28 mouse cellular contexts compared by ENCODE assay signal in the genomic region with DNA sequence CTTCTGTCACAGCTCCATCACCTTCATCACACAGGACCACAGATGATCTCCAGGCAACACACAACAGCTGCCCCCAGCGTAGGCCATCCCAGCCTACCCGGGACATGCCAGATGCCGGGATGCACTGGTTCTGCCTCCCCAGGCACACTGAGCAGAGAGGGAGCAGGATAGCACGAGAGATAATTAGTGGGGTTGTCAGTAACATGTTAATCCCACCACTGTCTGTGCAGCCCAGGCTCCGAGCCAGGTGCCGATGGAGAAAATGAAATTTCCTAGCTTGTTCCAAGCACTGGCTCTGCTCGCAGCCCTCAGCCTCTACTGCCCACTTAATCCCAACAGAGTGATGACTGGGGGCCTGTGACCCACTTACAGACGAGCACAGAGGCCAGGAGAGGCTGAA. TPM values are rescaled to one million over a fixed set of nuclear protein-coding genes. Genes with fewer than 3 reads are reported as not detected.
A peak's percentile ranks its signal among the peaks of the same experiment; 100 is the strongest.
DNase-seq lines count a peak whose midpoint lies in the region; ATAC-seq lines count a peak whose summit lies in the region.
"Had no signal": no experiment of that assay in that cellular context is flagged by ENCODE, and none has a peak within 500 bp of the region (broad histone marks: within the 10 kb centered on the region; RNA-seq: fewer than 3 reads in every experiment).

No protein-coding gene starts in this region.

- no peak for DNase-seq in forebrain, embryonic 11.5 days (ENCODE audit: low spot score)
- DNase-seq in MN1 (ENCODE audit: low spot score): peak; percentile 26
- no peak for DNase-seq in adrenal gland, postnatal 4 days (ENCODE audit: low spot score in 2 of 2)
- DNase-seq in right cerebral cortex, postnatal 36 days (ENCODE audit: low spot score in 2 of 2): no peak
- DNase-seq: adrenal gland, adult 2 months; cerebellum, adult 18-20 months; cerebellum, postnatal 36 days; embryo, embryonic 11 days; gastrocnemius, postnatal 25 days; heart, adult 18-20 months; heart, postnatal 10 days; kidney, postnatal 36 days; lung, embryonic 14.5 days; lung, postnatal 36 days; right cerebral cortex, adult 18-20 months; thymus, postnatal 36 days had no signal

- no peaks in the 10 kb centered on the region for H3K27me3 ChIP-seq in forebrain, embryonic 13.5 days
- H3K27me3 ChIP-seq in forebrain, embryonic 11.5 days (ENCODE audit: control insufficient read depth, insufficient read depth, low read length): no peaks in the 10 kb centered on the region
- H3K27me3 ChIP-seq in forebrain, embryonic 16.5 days (replicated peaks; ENCODE audit: control insufficient read depth, insufficient read depth, low read length): no peaks in the 10 kb centered on the region
- no peaks in the 10 kb centered on the region for H3K27me3 ChIP-seq in midbrain, embryonic 15.5 days (replicated peaks)
- H3K27me3 ChIP-seq: limb, embryonic 15.5 days; stomach, embryonic 15.5 days had no signal

- peak; percentile 38; the same call in 1 of the 2 replicates for ATAC-seq in forebrain, embryonic 13.5 days
- ATAC-seq in forebrain, embryonic 11.5 days (replicated peaks; ENCODE audit: low FRiP score): no peak
- peak; percentile 64 for ATAC-seq in forebrain, embryonic 16.5 days
- ATAC-seq in midbrain, embryonic 15.5 days (replicated peaks): peak; percentile 35; the same call in 1 of the 2 replicates
- ATAC-seq in activated CD4-positive, CD25-positive, alpha-beta regulatory T cell, adult 4 months: no peak
- ATAC-seq: CD4-positive, CD25-positive, alpha-beta regulatory T cell, adult 4 months; intestine, postnatal 0 days had no signal

- peaks cover 30% of the 10 kb centered on the region; the same call in 1 of the 2 replicates for H3K4me1 ChIP-seq in forebrain, embryonic 13.5 days
- H3K4me1 ChIP-seq in forebrain, embryonic 11.5 days (replicated peaks; ENCODE audit: control insufficient read depth, insufficient read depth, low read length): no peaks in the 10 kb centered on the region
- peaks cover 8% of the 10 kb centered on the region for H3K4me1 ChIP-seq in forebrain, embryonic 16.5 days (replicated peaks; ENCODE audit: control insufficient read depth, insufficient read depth, low read length)
- peaks cover 15% of the 10 kb centered on the region; the same call in 1 of the 2 replicates for H3K4me1 ChIP-seq in midbrain, embryonic 15.5 days
- H3K4me1 ChIP-seq: heart, embryonic 12.5 days; kidney, embryonic 15.5 days; limb, embryonic 15.5 days; stomach, embryonic 15.5 days had no signal

- H3K4me3 ChIP-seq in forebrain, embryonic 13.5 days: no peak overlapping the region
- no peak overlapping the region for H3K4me3 ChIP-seq in forebrain, embryonic 11.5 days (ENCODE audit: low read depth, low read length)
- H3K4me3 ChIP-seq in forebrain, embryonic 16.5 days (replicated peaks; ENCODE audit: low read length): no peak overlapping the region
- H3K4me3 ChIP-seq in midbrain, embryonic 15.5 days: no peak overlapping the region
- H3K4me3 ChIP-seq: embryonic facial prominence, embryonic 13.5 days; heart, embryonic 12.5 days; kidney, embryonic 15.5 days; limb, embryonic 15.5 days; stomach, embryonic 15.5 days had no signal

- H3K36me3 ChIP-seq in forebrain, embryonic 13.5 days (ENCODE audit: poor library complexity, severe bottlenecking): no peaks in the 10 kb centered on the region
- no peaks in the 10 kb centered on the region for H3K36me3 ChIP-seq in forebrain, embryonic 11.5 days (ENCODE audit: control insufficient read depth, insufficient read depth, low read length)
- no peaks in the 10 kb centered on the region for H3K36me3 ChIP-seq in forebrain, embryonic 16.5 days (ENCODE audit: control insufficient read depth, insufficient read depth)
- H3K36me3 ChIP-seq in midbrain, embryonic 15.5 days (replicated peaks): no peaks in the 10 kb centered on the region
- H3K36me3 ChIP-seq: embryonic facial prominence, embryonic 13.5 days; heart, embryonic 12.5 days; kidney, embryonic 15.5 days; limb, embryonic 15.5 days; stomach, embryonic 15.5 days had no signal

- H3K9me3 ChIP-seq in forebrain, embryonic 13.5 days (replicated peaks): no peaks in the 10 kb centered on the region
- H3K9me3 ChIP-seq in forebrain, embryonic 11.5 days (ENCODE audit: control insufficient read depth, low read length): no peaks in the 10 kb centered on the region
- H3K9me3 ChIP-seq in forebrain, embryonic 16.5 days (ENCODE audit: control insufficient read depth, low read length): no peaks in the 10 kb centered on the region
- H3K9me3 ChIP-seq in midbrain, embryonic 15.5 days: no peaks in the 10 kb centered on the region
- H3K9me3 ChIP-seq: embryonic facial prominence, embryonic 13.5 days; heart, embryonic 12.5 days; kidney, embryonic 15.5 days; limb, embryonic 15.5 days; stomach, embryonic 15.5 days had no signal

- no peak overlapping the region for H3K9ac ChIP-seq in forebrain, embryonic 13.5 days
- H3K9ac ChIP-seq in forebrain, embryonic 11.5 days (ENCODE audit: low read length): no peak overlapping the region
- H3K9ac ChIP-seq in forebrain, embryonic 16.5 days (replicated peaks; ENCODE audit: low read depth, low read length): 0 out of 2 replicates have a peak overlapping the region, but pooled peaks have one; percentile 5
- no peak overlapping the region for H3K9ac ChIP-seq in midbrain, embryonic 15.5 days
- H3K9ac ChIP-seq: embryonic facial prominence, embryonic 13.5 days; heart, embryonic 12.5 days; kidney, embryonic 15.5 days; limb, embryonic 15.5 days; liver, embryonic 14.5 days; lung, embryonic 14.5 days; stomach, embryonic 15.5 days had no signal

- 42% methylated on average over 8 of the region's 8 CpGs for WGBS in forebrain, embryonic 13.5 days
- WGBS in forebrain, embryonic 11.5 days: 66% methylated on average over 8 of the region's 8 CpGs
- 28% methylated on average over 8 of the region's 8 CpGs for WGBS in forebrain, embryonic 16.5 days
- WGBS in midbrain, embryonic 15.5 days: 36% methylated on average over 8 of the region's 8 CpGs

- no peak overlapping the region for H3K4me2 ChIP-seq in forebrain, embryonic 13.5 days
- H3K4me2 ChIP-seq in forebrain, embryonic 11.5 days (ENCODE audit: low read depth, low read length, severe bottlenecking): no peak overlapping the region
- H3K4me2 ChIP-seq in forebrain, embryonic 16.5 days (ENCODE audit: low read length): no peak overlapping the region
- no peak overlapping the region for H3K4me2 ChIP-seq in midbrain, embryonic 15.5 days
- H3K4me2 ChIP-seq: embryonic facial prominence, embryonic 13.5 days; heart, embryonic 12.5 days; kidney, embryonic 15.5 days; limb, embryonic 15.5 days; lung, embryonic 14.5 days; stomach, embryonic 15.5 days had no signal

- peak overlapping the region; percentile 68; the same call in 1 of the 2 replicates for H3K27ac ChIP-seq in forebrain, embryonic 13.5 days
- no peak overlapping the region for H3K27ac ChIP-seq in forebrain, embryonic 11.5 days (ENCODE audit: low read depth, low read length)
- no peak overlapping the region for H3K27ac ChIP-seq in forebrain, embryonic 16.5 days (ENCODE audit: low read length)
- H3K27ac ChIP-seq in midbrain, embryonic 15.5 days: no peak overlapping the region; the same call in 1 of the 2 replicates
- H3K27ac ChIP-seq: embryonic facial prominence, embryonic 13.5 days; kidney, embryonic 15.5 days; limb, embryonic 15.5 days; liver, embryonic 14.5 days; stomach, embryonic 15.5 days had no signal

RNA-seq across cellular contexts. Expression of gene Rtl6, which starts 39.1 kb away (rescaled TPM):
- polyA plus RNA-seq in forebrain, embryonic 13.5 days (2015; fragmentation: Nextera tagmentation; extraction: Ambion mirVana): 43.5 and 50.2 TPM in 2 replicates
- 30.0 and 30.9 TPM in 2 replicates for polyA plus RNA-seq in forebrain, embryonic 11.5 days (2014; fragmentation: Nextera tagmentation; extraction: Ambion mirVana)
- polyA plus RNA-seq in forebrain, embryonic 16.5 days (2015; fragmentation: Nextera tagmentation; extraction: Ambion mirVana): 72.1 and 74.8 TPM in 2 replicates
- 77.6 and 78.9 TPM in 2 replicates for polyA plus RNA-seq in midbrain, embryonic 15.5 days (2015; fragmentation: Nextera tagmentation; extraction: Ambion mirVana)
- total RNA-seq in adrenal gland, postnatal 4 days (2021): 10 to 100 TPM; 14.5 to 16.6 TPM
- polyA plus RNA-seq in activated CD4-positive, CD25-positive, alpha-beta regulatory T cell, adult 4 months (2017; shearing (Covaris generic)): 1 to 10 TPM; 1.5 to 1.6 TPM

Comparison
In these comparisons a context has a peak if more than half of its experiments do, and no peak if none do; other contexts are left out.
1. ATAC-seq: peak in forebrain, embryonic 13.5 days (single experiment), forebrain, embryonic 16.5 days (single experiment) and midbrain, embryonic 15.5 days (single experiment); none in forebrain, embryonic 11.5 days (single experiment) and activated CD4-positive, CD25-positive, alpha-beta regulatory T cell, adult 4 months (single experiment).
2. RNA of gene Rtl6, which starts 39.1 kb away (polyA plus RNA-seq): 77.6 to 78.9 TPM in midbrain, embryonic 15.5 days, 72.1 to 74.8 TPM in forebrain, embryonic 16.5 days, 43.5 to 50.2 TPM in forebrain, embryonic 13.5 days and 30.0 to 30.9 TPM in forebrain, embryonic 11.5 days; 1.5 to 1.6 TPM in activated CD4-positive, CD25-positive, alpha-beta regulatory T cell, adult 4 months; every median in the first group is over 10 times any median in the second.